In the genomic region with DNA sequence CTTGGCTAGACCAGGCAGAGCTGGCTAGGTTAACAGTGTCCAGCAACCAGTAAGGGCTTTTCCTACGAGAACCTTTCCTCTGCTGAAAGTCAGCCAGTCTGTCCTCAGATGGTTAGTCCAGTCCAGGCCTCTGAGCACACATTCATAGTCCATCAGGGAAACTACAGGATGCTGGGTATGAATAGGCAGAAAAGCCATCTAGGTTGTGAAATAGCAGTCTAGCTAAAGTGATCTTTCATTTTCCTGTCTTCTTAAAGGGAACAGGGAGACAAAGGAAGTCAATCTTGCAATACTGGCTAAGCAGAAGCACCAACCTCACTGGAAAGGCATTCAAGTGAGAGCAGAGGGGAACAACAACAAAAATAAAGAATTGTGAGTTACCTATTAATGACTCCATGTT, we compare ENCODE assay signal across 30 mouse cellular contexts. TPM values are rescaled to one million over a fixed set of nuclear protein-coding genes. Genes with fewer than 3 reads are reported as not detected.
DNase-seq lines count a peak whose midpoint lies in the region; ATAC-seq lines count a peak whose summit lies in the region.
"Had no signal": no experiment of that assay in that cellular context is flagged by ENCODE, and none has a peak within 500 bp of the region (broad histone marks: within the 10 kb centered on the region; RNA-seq: fewer than 3 reads in every experiment).

No protein-coding gene starts in this region.

- ATAC-seq in liver, embryonic 13.5 days (ENCODE audit: low read depth), result no peak
- no peak for ATAC-seq in liver, embryonic 12.5 days
- ATAC-seq: CD4-positive, CD25-positive, alpha-beta regulatory T cell, adult 4 months; forebrain, embryonic 16.5 days; hindbrain, postnatal 0 days; intestine, embryonic 16.5 days; midbrain, embryonic 16.5 days had no signal

- no peak overlapping the region for H3K9ac ChIP-seq in liver, embryonic 13.5 days
- H3K9ac ChIP-seq in liver, embryonic 12.5 days, result no peak overlapping the region
- H3K9ac ChIP-seq: heart, embryonic 13.5 days; neural tube, embryonic 15.5 days had no signal

- DNase-seq in gastrocnemius, postnatal 25 days, result peak; percentile 9
- no peak for DNase-seq in gastrocnemius, postnatal 36 days
- DNase-seq in liver, embryonic 13.5 days, result no peak
- peak; percentile 53 for DNase-seq in fibroblast of lung, adult 2 months (ENCODE audit: low read depth)
- no peak for DNase-seq in right cerebral cortex, postnatal 14 days
- DNase-seq in layer of hippocampus, postnatal 14 days (ENCODE audit: low spot score in 2 of 2), result no peak
- no peak for DNase-seq in cerebellum, adult 18-20 months
- DNase-seq: adrenal gland, adult 2 months; cerebellum, adult 2 months; cerebellum, postnatal 25 days; embryo, embryonic 11 days; heart, postnatal 14 days; layer of hippocampus, adult 9-11 months; liver; lung, adult 2 months; lung, postnatal 36 days; right cerebral cortex, adult 18-20 months; thymus, adult 2 months; thymus, postnatal 4 days had no signal

- H3K36me3 ChIP-seq in liver, embryonic 13.5 days, result no peaks in the 10 kb centered on the region; the same call in 1 of the 2 replicates
- H3K36me3 ChIP-seq in liver, embryonic 12.5 days, result peaks cover 2% of the 10 kb centered on the region
- H3K36me3 ChIP-seq: limb, embryonic 10.5 days; midbrain, embryonic 10.5 days; neural tube, embryonic 15.5 days had no signal

- H3K27me3 ChIP-seq in liver, embryonic 13.5 days, result no peaks in the 10 kb centered on the region
- H3K27me3 ChIP-seq in liver, embryonic 12.5 days (replicated peaks), result no peaks in the 10 kb centered on the region
- H3K27me3 ChIP-seq: heart, embryonic 13.5 days; neural tube, embryonic 15.5 days had no signal

- H3K9me3 ChIP-seq in liver, embryonic 13.5 days (replicated peaks), result no peaks in the 10 kb centered on the region
- no peaks in the 10 kb centered on the region for H3K9me3 ChIP-seq in liver, embryonic 12.5 days (replicated peaks)
- H3K9me3 ChIP-seq: heart, embryonic 13.5 days; limb, embryonic 10.5 days; midbrain, embryonic 10.5 days; neural tube, embryonic 15.5 days had no signal

- H3K4me2 ChIP-seq in liver, embryonic 13.5 days, result no peak overlapping the region
- H3K4me2 ChIP-seq in liver, embryonic 12.5 days, result no peak overlapping the region
- H3K4me2 ChIP-seq: heart, embryonic 13.5 days; neural tube, embryonic 15.5 days had no signal

- H3K4me3 ChIP-seq in liver, embryonic 13.5 days (replicated peaks), result no peak overlapping the region
- H3K4me3 ChIP-seq in liver, embryonic 12.5 days, result no peak overlapping the region
- H3K4me3 ChIP-seq: heart, embryonic 13.5 days; limb, embryonic 10.5 days; midbrain, embryonic 10.5 days; neural tube, embryonic 15.5 days had no signal

- intact Hi-C loops in gastrocnemius, postnatal 36 days (cut with DNase I), result loop anchor here (2.0 to 5.0 kb wide), 2 partner anchors 36 to 71 kb away; no protein-coding TSS in a partner anchor

- H3K27ac ChIP-seq in liver, embryonic 13.5 days, result 0 out of 2 replicates have a peak overlapping the region, but pooled peaks have one; percentile 4
- no peak overlapping the region for H3K27ac ChIP-seq in liver, embryonic 12.5 days
- H3K27ac ChIP-seq: heart, embryonic 13.5 days; hindbrain, postnatal 0 days; limb, embryonic 10.5 days; midbrain, embryonic 10.5 days; neural tube, embryonic 15.5 days had no signal

- peaks cover 3% of the 10 kb centered on the region; the same call in 1 of the 2 replicates for H3K4me1 ChIP-seq in liver, embryonic 13.5 days (replicated peaks)
- no peaks in the 10 kb centered on the region for H3K4me1 ChIP-seq in liver, embryonic 12.5 days
- H3K4me1 ChIP-seq: limb, embryonic 10.5 days; midbrain, embryonic 10.5 days; neural tube, embryonic 15.5 days had no signal

- WGBS in liver, embryonic 13.5 days (ENCODE audit: insufficient replicate concordance), result 87% methylated on average over 1 of the region's 1 CpGs
- WGBS in liver, embryonic 12.5 days (ENCODE audit: insufficient replicate concordance), result 74% methylated on average over 1 of the region's 1 CpGs

RNA-seq across cellular contexts. Expression of a gene that starts 13.0 kb away (rescaled TPM):
- total RNA-seq in gastrocnemius, postnatal 25 days (2021), result 10 to 100 TPM; 41.7 to 45.1 TPM
- total RNA-seq in gastrocnemius, postnatal 36 days (2021), result 10 to 100 TPM; 37.3 to 40.9 TPM
- 49.4 and 52.7 TPM in 2 replicates for polyA plus RNA-seq in liver, embryonic 13.5 days (2015; fragmentation: Nextera tagmentation; extraction: Ambion mirVana)
- polyA plus RNA-seq in liver, embryonic 12.5 days (2016; fragmentation: Nextera tagmentation; extraction: Ambion mirVana), result 47.2 and 51.0 TPM in 2 replicates
- total RNA-seq in layer of hippocampus, postnatal 14 days (2021), result 100 to 1,000 TPM; 321 to 323 TPM

RNA-seq across cellular contexts. Expression of a gene that starts 34.3 kb away (rescaled TPM):
- total RNA-seq in gastrocnemius, postnatal 25 days (2021), result under 1 TPM; 0.51 to 0.61 TPM
- under 1 TPM in 1 of 2 experiments, not detected in 1; 0.22 TPM for total RNA-seq in gastrocnemius, postnatal 36 days (2021)
- polyA plus RNA-seq in liver, embryonic 13.5 days (2015; fragmentation: Nextera tagmentation; extraction: Ambion mirVana), result 1.5 and 2.2 TPM in 2 replicates
- 6.0 and 6.7 TPM in 2 replicates for polyA plus RNA-seq in liver, embryonic 12.5 days (2016; fragmentation: Nextera tagmentation; extraction: Ambion mirVana)
- total RNA-seq in layer of hippocampus, postnatal 14 days (2021), result under 1 TPM; 0.18 to 0.21 TPM
- total RNA-seq: left cerebral cortex, adult 8-10 months had no signal
- polyA plus RNA-seq: CD4-positive, CD25-positive, alpha-beta regulatory T cell, adult 4 months had no signal

RNA-seq across cellular contexts. Expression of a gene that starts 52.2 kb away (rescaled TPM):
- total RNA-seq in gastrocnemius, postnatal 25 days (2021), result 10 to 100 TPM; 15.5 to 19.6 TPM
- 10 to 100 TPM; 15.1 to 18.2 TPM for total RNA-seq in gastrocnemius, postnatal 36 days (2021)
- 7.2 and 9.0 TPM in 2 replicates for polyA plus RNA-seq in liver, embryonic 13.5 days (2015; fragmentation: Nextera tagmentation; extraction: Ambion mirVana)
- 14.1 and 14.5 TPM in 2 replicates for polyA plus RNA-seq in liver, embryonic 12.5 days (2016; fragmentation: Nextera tagmentation; extraction: Ambion mirVana)
- 10 to 100 TPM; 81.6 to 86.9 TPM for total RNA-seq in layer of hippocampus, postnatal 14 days (2021)

RNA-seq across cellular contexts. Expression of a gene that starts 56.1 kb away (rescaled TPM):
- total RNA-seq in gastrocnemius, postnatal 25 days (2021), result 10 to 100 TPM in 1 of 2 experiments, 1 to 10 TPM in 1; 8.7 to 10.1 TPM
- 1 to 10 TPM; 8.1 to 8.3 TPM for total RNA-seq in gastrocnemius, postnatal 36 days (2021)
- 2.1 TPM in 2 replicates for polyA plus RNA-seq in liver, embryonic 13.5 days (2015; fragmentation: Nextera tagmentation; extraction: Ambion mirVana)
- polyA plus RNA-seq in liver, embryonic 12.5 days (2016; fragmentation: Nextera tagmentation; extraction: Ambion mirVana), result 4.0 and 4.6 TPM in 2 replicates
- 10 to 100 TPM; 20.8 to 22.4 TPM for total RNA-seq in layer of hippocampus, postnatal 14 days (2021)

Comparison
In these comparisons a context has a peak if more than half of its experiments do, and no peak if none do; other contexts are left out.
1. DNase-seq: peak in gastrocnemius, postnatal 25 days (single experiment) and fibroblast of lung, adult 2 months (single experiment); none in gastrocnemius, postnatal 36 days (0 of 2), liver, embryonic 13.5 days (single experiment), right cerebral cortex, postnatal 14 days (single experiment), layer of hippocampus, postnatal 14 days (0 of 2) and cerebellum, adult 18-20 months (0 of 2).
2. RNA of a gene that starts 13.0 kb away (total RNA-seq): 321 to 323 TPM in layer of hippocampus, postnatal 14 days; 41.7 to 45.1 TPM in gastrocnemius, postnatal 25 days and 37.3 to 40.9 TPM in gastrocnemius, postnatal 36 days; every median in the first group is over 4 times any median in the second.
3. RNA of a gene that starts 52.2 kb away (total RNA-seq): 81.6 to 86.9 TPM in layer of hippocampus, postnatal 14 days; 15.5 to 19.6 TPM in gastrocnemius, postnatal 25 days and 15.1 to 18.2 TPM in gastrocnemius, postnatal 36 days; every median in the first group is over 4 times any median in the second.